Mouse (Mus musculus) heart, embryonic 13.5 days (tissue): ENCODE data around the gene Hivep3. TPM values are rescaled to one million over a fixed set of nuclear protein-coding genes. Genes with fewer than 3 reads are reported as not detected.

ENCODE experiments used
- ATAC-seq: fragments of 200-750 bp; cut with Nextera tagmentation; 2 replicates; pipeline ENCODE4 v1.8.0; 2017; ENCODE audit warnings: moderate TSS enrichment; ENCODE audit not compliant: insufficient number of reproducible peaks, low FRiP score, low TSS enrichment; ENCODE audit errors: extremely low read depth
- H3K27ac ChIP-seq: fragments of 300-500 bp; sonication (generic); replicated peaks from 2 replicates; pipeline ENCODE4 v1.5.1; 2015; ENCODE audit warnings: moderate library complexity, mild to moderate bottlenecking, inconsistent platforms
- H3K27me3 ChIP-seq: fragments of 300-500 bp; sonication (generic); replicated peaks from 2 replicates; pipeline ENCODE4 v1.6.1; 2015; ENCODE audit warnings: mild to moderate bottlenecking, inconsistent platforms
- H3K36me3 ChIP-seq: fragments of 300-500 bp; sonication (generic); 2 replicates; pipeline ENCODE4 v1.6.1; 2015; ENCODE audit warnings: mild to moderate bottlenecking, inconsistent platforms
- H3K4me1 ChIP-seq: fragments of 300-500 bp; sonication (generic); 2 replicates; pipeline ENCODE4 v1.6.1; 2015; ENCODE audit warnings: inconsistent platforms
- H3K4me2 ChIP-seq: fragments of 300-500 bp; sonication (generic); 2 replicates; pipeline ENCODE4 v1.6.1; 2015; ENCODE audit warnings: inconsistent platforms, mild to moderate bottlenecking, moderate library complexity
- H3K4me3 ChIP-seq: fragments of 300-500 bp; sonication (generic); 2 replicates; pipeline ENCODE4 v1.5.1; 2015; ENCODE audit warnings: moderate library complexity, mild to moderate bottlenecking, inconsistent platforms
- H3K9ac ChIP-seq: fragments of 300-500 bp; sonication (generic); 2 replicates; pipeline ENCODE4 v1.6.1; 2015; ENCODE audit warnings: inconsistent platforms, mild to moderate bottlenecking, moderate library complexity
- H3K9me3 ChIP-seq: fragments of 300-500 bp; sonication (generic); 2 replicates; pipeline ENCODE4 v1.6.1; 2016; ENCODE audit warnings: inconsistent platforms
- WGBS: fragments of 180-500 bp; shearing (Covaris S2); methylation state at CpG from one replicate; pipeline ENCODE4 v1.1.7; 2015; ENCODE audit warnings: mixed read lengths; 5-methylcytosine and 5-hydroxymethylcytosine counted together
- polyA plus RNA-seq: library from polyadenylated mRNA; unstranded; fragments of >200 nt; fragmentation: Nextera tagmentation; extraction: Ambion mirVana; gene quantifications from 2 replicates; pipeline ENCODE4 v1.2.1, GENCODE M21; 2015

The Hivep3 gene
- polyA plus RNA-seq, 1 experiment from 2014 or later = 5.0 TPM

GRCm38 (mm10) chr4:119854307-119855144 lies 120.9 kb downstream of the Hivep3 start:
- Histone ChIP-seq H3K27me3 (no peaks in the 10 kb centered on the region), H3K9ac (no peak overlapping the region), H3K4me1 (peaks cover 11% of the 10 kb centered on the region; the same call in 1 of the 2 replicates), H3K4me2 (no peak overlapping the region), H3K4me3 (no peak overlapping the region), H3K27ac (no peak overlapping the region), H3K9me3 (no peaks in the 10 kb centered on the region), H3K36me3 (no peaks in the 10 kb centered on the region)
- no peak for ATAC-seq
- WGBS = 74% methylated on average over 9 of the region's 9 CpGs

- H3K36me3 ChIP-seq = no peaks in the 10 kb centered on the region
- H3K4me1 ChIP-seq = peaks cover 15% of the 10 kb centered on the region; the same call in 1 of the 2 replicates
- H3K9me3 ChIP-seq = no peaks in the 10 kb centered on the region
- no peak for ATAC-seq
- H3K27ac ChIP-seq = no peak overlapping the region
- WGBS = 43% methylated on average over 4 of the region's 4 CpGs
- H3K4me3 ChIP-seq = no peak overlapping the region
- peaks cover 7% of the 10 kb centered on the region; the same call in 1 of the 2 replicates for H3K27me3 ChIP-seq
- H3K4me2 ChIP-seq = no peak overlapping the region
- no peak overlapping the region for H3K9ac ChIP-seq
These were observed 125.9 kb downstream of the Hivep3 start for GRCm38 (mm10) chr4:119859454-119859853.

- WGBS = 58% methylated on average over 4 of the region's 4 CpGs
- no peak for ATAC-seq
- Histone ChIP-seq H3K27me3 (peaks cover 7% of the 10 kb centered on the region; the same call in 1 of the 2 replicates), H3K4me3 (no peak overlapping the region), H3K9ac (no peak overlapping the region), H3K36me3 (no peaks in the 10 kb centered on the region), H3K4me2 (no peak overlapping the region), H3K4me1 (peaks cover 15% of the 10 kb centered on the region), H3K9me3 (no peaks in the 10 kb centered on the region), H3K27ac (no peak overlapping the region)
These were observed 127.4 kb downstream of the Hivep3 start for GRCm38 (mm10) chr4:119861001-119861400.

GRCm38 (mm10) chr4:119865827-119866455 lies 132.4 kb downstream of the Hivep3 start:
- 48% methylated on average over 3 of the region's 3 CpGs for WGBS
- H3K4me3 ChIP-seq = no peak overlapping the region
- no peaks in the 10 kb centered on the region for H3K36me3 ChIP-seq
- ATAC-seq = no peak
- H3K9me3 ChIP-seq = no peaks in the 10 kb centered on the region
- no peak overlapping the region for H3K27ac ChIP-seq
- no peak overlapping the region for H3K4me2 ChIP-seq
- H3K9ac ChIP-seq = no peak overlapping the region
- H3K4me1 ChIP-seq = no peaks in the 10 kb centered on the region; the same call in none of the 2 replicates
- H3K27me3 ChIP-seq = peaks cover 7% of the 10 kb centered on the region; the same call in 1 of the 2 replicates

- Histone ChIP-seq H3K4me1 (no peaks in the 10 kb centered on the region; the same call in none of the 2 replicates), H3K9me3 (no peaks in the 10 kb centered on the region), H3K4me3 (no peak overlapping the region), H3K9ac (no peak overlapping the region), H3K27me3 (no peaks in the 10 kb centered on the region), H3K4me2 (no peak overlapping the region), H3K36me3 (no peaks in the 10 kb centered on the region), H3K27ac (no peak overlapping the region)
- 75% methylated on average over 3 of the region's 3 CpGs for WGBS
- no peak for ATAC-seq
These were observed 133.5 kb downstream of the Hivep3 start for GRCm38 (mm10) chr4:119867132-119867531.

GRCm38 (mm10) chr4:119870411-119870810 lies 136.8 kb downstream of the Hivep3 start:
- no peak overlapping the region for H3K4me3 ChIP-seq
- H3K27ac ChIP-seq = no peak overlapping the region
- H3K4me1 ChIP-seq = no peaks in the 10 kb centered on the region; the same call in none of the 2 replicates
- no peak overlapping the region for H3K4me2 ChIP-seq
- H3K36me3 ChIP-seq = no peaks in the 10 kb centered on the region
- WGBS = 55% methylated on average over 6 of the region's 6 CpGs
- H3K9me3 ChIP-seq = no peaks in the 10 kb centered on the region
- no peak overlapping the region for H3K9ac ChIP-seq
- H3K27me3 ChIP-seq = no peaks in the 10 kb centered on the region
- ATAC-seq = no peak

GRCm38 (mm10) chr4:119871441-119871840 lies 137.9 kb downstream of the Hivep3 start:
- no peak for ATAC-seq
- no peak overlapping the region for H3K27ac ChIP-seq
- H3K9ac ChIP-seq = no peak overlapping the region
- no peak overlapping the region for H3K4me2 ChIP-seq
- no peaks in the 10 kb centered on the region for H3K27me3 ChIP-seq
- no peaks in the 10 kb centered on the region; the same call in 1 of the 2 replicates for H3K4me1 ChIP-seq
- 70% methylated on average over 2 of the region's 2 CpGs for WGBS
- H3K9me3 ChIP-seq = no peaks in the 10 kb centered on the region
- H3K4me3 ChIP-seq = no peak overlapping the region
- no peaks in the 10 kb centered on the region for H3K36me3 ChIP-seq

- Histone ChIP-seq H3K9ac (no peak overlapping the region), H3K4me3 (no peak overlapping the region), H3K4me1 (no peaks in the 10 kb centered on the region; the same call in 1 of the 2 replicates), H3K9me3 (no peaks in the 10 kb centered on the region), H3K27me3 (no peaks in the 10 kb centered on the region), H3K36me3 (no peaks in the 10 kb centered on the region), H3K27ac (no peak overlapping the region), H3K4me2 (no peak overlapping the region)
- WGBS = 73% methylated on average over 10 of the region's 10 CpGs
- no peak for ATAC-seq
These were observed 138.4 kb downstream of the Hivep3 start for GRCm38 (mm10) chr4:119871861-119872582.

- Histone ChIP-seq H3K27ac (no peak overlapping the region), H3K4me3 (no peak overlapping the region), H3K9me3 (no peaks in the 10 kb centered on the region), H3K4me2 (no peak overlapping the region), H3K9ac (no peak overlapping the region), H3K36me3 (no peaks in the 10 kb centered on the region), H3K27me3 (no peaks in the 10 kb centered on the region), H3K4me1 (no peaks in the 10 kb centered on the region; the same call in 1 of the 2 replicates)
- no peak for ATAC-seq
- WGBS = 70% methylated on average over 6 of the region's 6 CpGs
These were observed 140.4 kb downstream of the Hivep3 start for GRCm38 (mm10) chr4:119873935-119874334.

GRCm38 (mm10) chr4:119875592-119875991 lies 142.0 kb downstream of the Hivep3 start:
- Histone ChIP-seq H3K27ac (no peak overlapping the region), H3K9ac (no peak overlapping the region), H3K4me2 (no peak overlapping the region), H3K4me3 (no peak overlapping the region), H3K9me3 (no peaks in the 10 kb centered on the region), H3K4me1 (no peaks in the 10 kb centered on the region), H3K27me3 (no peaks in the 10 kb centered on the region), H3K36me3 (no peaks in the 10 kb centered on the region)
- 89% methylated on average over 2 of the region's 2 CpGs for WGBS
- no peak for ATAC-seq

GRCm38 (mm10) chr4:119876535-119877160 lies 143.1 kb downstream of the Hivep3 start:
- no peak for ATAC-seq
- no peak overlapping the region for H3K27ac ChIP-seq

More at GRCm38 (mm10) chr4:119876535-119877160, 143.1 kb downstream of the Hivep3 start:
- no peaks in the 10 kb centered on the region for H3K9me3 ChIP-seq
- H3K4me2 ChIP-seq = no peak overlapping the region
- no peaks in the 10 kb centered on the region for H3K4me1 ChIP-seq
- H3K36me3 ChIP-seq = no peaks in the 10 kb centered on the region
- H3K9ac ChIP-seq = no peak overlapping the region
- no peak overlapping the region for H3K4me3 ChIP-seq
- 65% methylated on average over 8 of the region's 8 CpGs for WGBS
- no peaks in the 10 kb centered on the region; the same call in 1 of the 2 replicates for H3K27me3 ChIP-seq
